Mouse (Mus musculus): ENCODE results near the gene Kcng1. TPM values are rescaled to one million over a fixed set of nuclear protein-coding genes. Genes with fewer than 3 reads are reported as not detected.
A peak's percentile ranks its signal among the peaks of the same experiment; 100 is the strongest.

Gene Kcng1
- total RNA-seq, 1 experiment from 2014 or later = not detected

- ATAC-seq (replicated peaks; ENCODE audit: insufficient number of reproducible peaks, low FRiP score, low TSS enrichment, poor library complexity, severe bottlenecking) = no peak
These were observed 8.1 kb downstream of the Kcng1 start for GRCm38 (mm10) chr2:168273387-168273786.

DNA sequence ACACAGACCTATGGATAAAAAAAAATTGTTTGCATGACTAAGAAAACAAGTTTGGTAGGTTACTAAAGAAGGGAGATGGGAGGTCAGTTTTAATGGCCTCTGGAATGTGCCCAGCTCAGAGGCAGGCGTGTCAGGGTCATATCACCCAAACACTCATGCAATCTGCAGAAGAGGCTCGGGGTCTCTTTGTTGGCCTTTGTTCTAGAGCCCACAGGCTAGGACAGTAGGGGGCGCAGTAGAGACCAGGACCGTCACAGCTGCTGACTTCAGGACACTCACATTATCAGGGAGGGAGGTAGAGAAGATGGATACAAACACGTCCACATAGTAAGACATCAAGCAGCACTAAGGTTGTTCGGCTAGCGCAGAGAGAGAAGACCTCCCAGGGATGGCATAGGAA is 13.5 kb downstream of the Kcng1 start:
- no peak for ATAC-seq (replicated peaks; ENCODE audit: insufficient number of reproducible peaks, low FRiP score, low TSS enrichment, poor library complexity, severe bottlenecking)

DNA sequence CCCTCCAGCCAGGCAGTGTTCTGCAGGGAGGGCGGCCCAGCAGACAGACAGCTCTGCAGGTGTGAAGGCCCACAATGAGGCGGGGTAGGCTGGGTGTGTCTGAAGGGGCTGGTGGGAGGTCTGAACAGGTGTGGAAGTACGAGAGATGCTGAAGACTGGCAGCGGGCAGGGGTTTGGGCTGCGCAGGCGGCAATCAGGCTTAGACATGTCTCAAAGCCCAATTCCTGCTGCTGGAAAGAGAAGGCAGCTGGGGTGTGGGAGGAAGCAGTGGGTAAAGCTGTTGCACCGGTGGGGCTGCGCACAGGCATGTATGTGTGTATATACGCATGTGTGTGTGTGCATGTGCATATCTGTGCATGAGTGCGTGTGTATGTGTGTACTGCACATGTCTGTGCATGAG is 20.6 kb downstream of the Kcng1 start:
- no peak for ATAC-seq (replicated peaks; ENCODE audit: insufficient number of reproducible peaks, low FRiP score, low TSS enrichment, poor library complexity, severe bottlenecking)

GRCm38 (mm10) chr2:168260124-168260523 is 21.4 kb downstream of the Kcng1 start:
- ATAC-seq (replicated peaks; ENCODE audit: insufficient number of reproducible peaks, low FRiP score, low TSS enrichment, poor library complexity, severe bottlenecking) = no peak

GRCm38 (mm10) chr2:168259046-168259445 is 22.5 kb downstream of the Kcng1 start:
- no peak for ATAC-seq (replicated peaks; ENCODE audit: insufficient number of reproducible peaks, low FRiP score, low TSS enrichment, poor library complexity, severe bottlenecking)

- ATAC-seq (replicated peaks; ENCODE audit: insufficient number of reproducible peaks, low FRiP score, low TSS enrichment, poor library complexity, severe bottlenecking) = 0 out of 2 replicates have a peak, but pooled peaks have one; percentile 2
These were observed 24.3 kb downstream of the Kcng1 start for GRCm38 (mm10) chr2:168257188-168257587.

DNA sequence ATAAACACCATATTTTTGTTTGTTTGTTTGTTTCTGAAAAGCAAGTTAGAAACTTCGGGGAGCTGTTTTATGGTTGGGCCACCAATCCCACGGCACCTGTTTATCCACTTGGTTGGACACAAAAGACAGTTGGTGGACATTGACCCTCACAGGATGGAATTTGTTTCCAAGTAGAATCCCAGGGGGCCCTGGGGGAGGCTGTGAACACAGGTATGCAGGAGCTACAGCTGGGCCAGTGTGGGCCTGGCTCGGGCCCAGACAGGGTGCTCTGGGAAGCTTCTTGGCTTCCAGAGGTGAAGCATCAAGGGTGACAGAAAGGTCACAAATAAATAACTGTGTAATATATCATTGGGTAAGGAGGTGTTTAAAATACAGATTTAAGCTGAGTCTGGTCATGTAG is 25.0 kb downstream of the Kcng1 start:
- no peak for ATAC-seq (replicated peaks; ENCODE audit: insufficient number of reproducible peaks, low FRiP score, low TSS enrichment, poor library complexity, severe bottlenecking)

DNA sequence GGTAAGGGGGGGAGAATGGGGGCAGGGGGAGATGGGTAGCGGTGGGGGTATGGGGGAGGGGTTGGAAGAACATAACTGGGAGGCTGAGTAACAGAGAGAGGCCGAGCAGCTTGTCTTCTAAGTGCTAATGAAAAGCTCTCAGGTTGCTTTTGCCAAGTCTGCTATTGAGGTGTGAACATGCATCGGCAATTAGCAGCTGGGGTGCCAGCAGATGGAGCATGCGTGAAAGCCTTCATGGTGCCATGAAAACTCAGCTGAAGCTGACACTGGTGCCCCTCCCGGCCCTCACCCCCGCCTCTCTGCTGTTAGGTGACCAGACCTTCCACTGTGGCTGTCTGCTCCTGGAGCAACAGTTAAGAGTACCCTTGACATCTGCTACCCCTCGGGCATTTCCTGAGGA is 27.7 kb downstream of the Kcng1 start:
- ATAC-seq (replicated peaks; ENCODE audit: insufficient number of reproducible peaks, low FRiP score, low TSS enrichment, poor library complexity, severe bottlenecking) = no peak

GRCm38 (mm10) chr2:168252639-168253292 is 28.8 kb downstream of the Kcng1 start:
- ATAC-seq (replicated peaks; ENCODE audit: insufficient number of reproducible peaks, low FRiP score, low TSS enrichment, poor library complexity, severe bottlenecking) = no peak

DNA sequence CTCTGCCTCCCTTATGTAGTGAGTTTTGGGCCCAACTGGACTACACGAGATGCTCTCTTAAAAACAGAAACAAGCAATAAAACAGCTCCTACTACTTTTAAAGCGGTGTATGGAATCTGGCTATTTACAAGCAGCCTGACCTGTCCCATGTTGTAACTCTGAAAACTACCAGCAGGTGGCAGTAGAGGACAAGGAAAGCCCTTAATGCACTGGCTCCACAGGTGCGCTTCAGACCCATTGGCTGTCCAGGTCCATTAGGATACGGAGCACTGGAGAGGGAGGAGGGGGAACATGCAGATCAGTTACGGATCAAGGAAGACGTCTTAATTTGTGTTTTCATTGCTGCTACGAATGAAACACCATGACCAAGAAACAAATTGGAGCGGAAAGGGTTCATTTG is 31.3 kb downstream of the Kcng1 start:
- ATAC-seq (replicated peaks; ENCODE audit: insufficient number of reproducible peaks, low FRiP score, low TSS enrichment, poor library complexity, severe bottlenecking) = peak; percentile 69

DNA sequence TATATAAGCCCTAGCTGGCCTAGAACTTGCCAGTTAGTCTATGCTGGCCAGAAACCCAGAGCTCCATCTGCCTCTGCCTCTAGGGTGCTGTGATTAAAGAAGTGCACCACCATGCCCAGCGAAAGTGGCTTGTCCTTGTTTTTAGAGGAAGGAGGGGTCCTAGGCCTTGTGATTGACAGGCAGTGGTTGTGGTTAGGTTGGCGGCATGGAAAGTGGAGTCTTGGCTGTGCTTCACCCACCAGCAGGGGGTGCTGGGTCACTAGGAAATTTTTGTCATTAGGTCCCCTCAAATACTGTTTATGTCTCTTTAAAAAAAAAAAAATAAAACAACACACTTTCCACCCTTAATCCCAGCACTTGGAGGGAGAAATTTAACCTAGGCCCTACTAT is 32.7 kb downstream of the Kcng1 start:
- ATAC-seq (replicated peaks; ENCODE audit: insufficient number of reproducible peaks, low FRiP score, low TSS enrichment, poor library complexity, severe bottlenecking) = no peak; the same call in 1 of the 2 replicates

DNA sequence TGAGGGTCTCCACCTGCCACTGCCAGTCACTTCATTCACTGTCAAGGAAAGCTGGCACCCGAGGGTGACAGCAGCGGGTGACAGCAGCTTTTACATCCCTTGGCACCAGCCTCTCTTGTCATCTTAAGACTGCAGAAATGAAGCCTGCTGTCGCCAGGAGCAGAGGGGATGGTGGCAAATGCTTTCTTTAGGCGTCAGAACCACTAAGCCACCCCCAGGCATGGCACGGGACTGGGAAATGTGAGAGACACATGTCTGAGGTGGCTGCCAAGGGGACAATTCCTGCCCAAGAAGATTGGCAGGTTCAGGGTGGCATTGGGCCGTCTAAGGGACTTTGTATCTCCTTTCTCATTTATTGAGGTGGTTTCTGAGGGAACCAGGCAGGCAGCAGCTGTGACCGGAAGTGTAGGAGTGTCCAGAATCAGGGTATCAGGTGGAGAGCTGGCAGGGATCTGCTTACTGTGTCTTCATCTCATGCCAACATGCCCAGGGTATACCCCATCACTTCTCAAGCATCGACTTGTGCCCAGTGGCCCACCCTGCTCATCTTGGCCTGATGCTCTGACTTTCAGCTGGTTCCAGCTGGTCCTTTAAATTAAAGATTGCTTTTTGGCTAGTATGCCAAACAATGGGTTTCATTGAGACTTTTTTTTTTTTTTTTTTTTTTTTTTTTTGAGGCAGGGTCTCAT is 33.2 kb downstream of the Kcng1 start:
- ATAC-seq (replicated peaks; ENCODE audit: insufficient number of reproducible peaks, low FRiP score, low TSS enrichment, poor library complexity, severe bottlenecking) = no peak

DNA sequence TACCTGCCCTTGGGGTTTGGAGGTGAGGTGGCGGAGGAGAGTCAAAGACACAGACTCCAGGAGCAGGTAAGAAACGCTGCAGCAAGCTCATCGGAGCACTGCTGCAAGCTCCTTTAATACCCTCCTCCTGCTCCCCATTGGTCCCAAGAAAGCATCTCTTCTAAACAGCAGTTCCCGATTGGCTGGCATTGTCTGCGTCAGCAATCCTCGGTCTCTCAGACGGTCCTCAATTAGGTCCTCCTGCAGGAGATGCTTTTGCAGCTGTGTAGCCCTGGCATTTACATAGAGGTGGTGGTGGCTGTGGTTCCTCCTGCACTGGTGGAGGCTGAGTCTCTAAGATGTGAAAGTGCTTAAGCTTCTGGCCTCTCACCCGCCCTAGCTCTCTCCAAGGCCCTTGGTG is 36.0 kb downstream of the Kcng1 start:
- no peak for ATAC-seq (replicated peaks; ENCODE audit: insufficient number of reproducible peaks, low FRiP score, low TSS enrichment, poor library complexity, severe bottlenecking)

DNA sequence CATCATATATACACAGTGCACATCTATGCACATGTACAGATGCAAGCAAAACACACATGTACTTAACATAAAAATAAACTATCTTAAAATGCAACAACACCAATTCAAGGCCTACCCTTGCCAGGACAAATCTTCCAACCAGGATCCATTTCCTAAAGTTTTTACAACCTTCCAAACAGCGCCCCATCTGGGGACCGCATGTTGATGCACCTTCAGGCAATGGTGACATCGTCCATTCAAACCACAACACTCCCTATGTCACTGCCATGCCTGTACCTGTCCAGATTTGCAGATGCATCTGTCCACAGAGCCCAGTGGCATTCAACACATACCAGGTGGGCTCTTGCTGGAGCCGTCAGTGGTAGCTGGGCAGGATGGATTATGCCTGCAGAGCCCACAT is 38.3 kb downstream of the Kcng1 start:
- ATAC-seq (replicated peaks; ENCODE audit: insufficient number of reproducible peaks, low FRiP score, low TSS enrichment, poor library complexity, severe bottlenecking) = no peak

- ATAC-seq (replicated peaks; ENCODE audit: insufficient number of reproducible peaks, low FRiP score, low TSS enrichment, poor library complexity, severe bottlenecking) = no peak
These were observed 38.7 kb downstream of the Kcng1 start for GRCm38 (mm10) chr2:168242841-168243240.

GRCm38 (mm10) chr2:168238335-168238734 is 43.2 kb downstream of the Kcng1 start:
- no peak for ATAC-seq (replicated peaks; ENCODE audit: insufficient number of reproducible peaks, low FRiP score, low TSS enrichment, poor library complexity, severe bottlenecking)

DNA sequence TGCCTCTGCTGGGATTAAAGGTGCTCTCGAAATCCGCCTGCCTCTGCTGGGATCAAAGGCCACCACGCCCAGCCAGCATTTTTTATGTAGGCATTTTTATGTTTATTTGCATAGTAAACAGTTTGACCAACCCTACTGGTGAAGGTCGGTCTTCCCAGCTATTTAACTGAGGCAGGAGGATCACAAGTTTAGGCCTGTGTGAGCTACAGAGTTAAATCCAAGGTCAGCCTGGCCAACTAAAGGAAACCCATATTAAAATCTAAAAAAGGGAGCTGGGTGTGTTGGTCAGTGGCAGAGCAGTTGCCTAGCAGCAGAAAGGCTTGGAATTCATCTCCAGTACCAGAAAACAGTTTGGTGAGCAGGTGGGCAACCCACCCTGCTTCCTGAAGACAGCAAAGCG is 48.2 kb downstream of the Kcng1 start:
- no peak for ATAC-seq (replicated peaks; ENCODE audit: insufficient number of reproducible peaks, low FRiP score, low TSS enrichment, poor library complexity, severe bottlenecking)

- ATAC-seq (replicated peaks; ENCODE audit: insufficient number of reproducible peaks, low FRiP score, low TSS enrichment, poor library complexity, severe bottlenecking) = no peak
These were observed 50.1 kb downstream of the Kcng1 start for GRCm38 (mm10) chr2:168231471-168231829.

DNA sequence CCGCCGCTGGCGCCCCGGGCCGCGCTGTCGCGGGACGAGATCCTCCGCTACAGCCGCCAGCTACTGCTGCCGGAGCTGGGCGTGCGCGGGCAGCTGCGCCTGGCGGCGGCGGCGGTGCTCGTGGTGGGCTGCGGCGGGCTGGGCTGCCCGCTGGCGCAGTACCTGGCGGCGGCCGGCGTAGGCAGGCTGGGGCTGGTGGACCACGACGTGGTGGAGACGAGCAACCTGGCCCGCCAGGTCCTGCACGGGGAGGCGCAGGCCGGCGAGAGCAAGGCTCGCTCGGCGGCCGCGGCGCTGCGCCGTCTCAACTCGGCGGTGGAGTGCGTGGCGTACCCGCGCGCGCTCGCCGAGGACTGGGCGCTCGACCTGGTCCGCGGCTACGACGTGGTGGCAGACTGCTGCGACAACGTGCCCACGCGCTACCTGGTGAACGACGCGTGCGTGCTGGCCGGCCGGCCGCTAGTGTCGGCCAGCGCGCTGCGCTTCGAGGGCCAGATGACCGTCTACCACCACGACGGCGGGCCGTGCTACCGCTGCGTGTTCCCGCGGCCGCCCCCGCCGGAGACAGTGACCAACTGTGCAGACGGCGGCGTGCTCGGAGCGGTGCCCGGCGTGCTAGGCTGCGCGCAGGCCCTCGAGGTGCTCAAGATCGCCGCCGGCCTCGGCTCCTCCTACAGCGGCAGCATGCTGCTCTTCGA is 50.6 kb downstream of the Kcng1 start:
- ATAC-seq (replicated peaks; ENCODE audit: insufficient number of reproducible peaks, low FRiP score, low TSS enrichment, poor library complexity, severe bottlenecking) = no peak

All from monocyte, adult 5-6 weeks (primary cell).